Mouse (Mus musculus): ENCODE measurements around the gene Myo1e. TPM values are rescaled to one million over a fixed set of nuclear protein-coding genes. Genes with fewer than 3 reads are reported as not detected.

The Myo1e gene
- polyA plus RNA-seq, 1 experiment from 2014 or later = 16.2 TPM

DNA sequence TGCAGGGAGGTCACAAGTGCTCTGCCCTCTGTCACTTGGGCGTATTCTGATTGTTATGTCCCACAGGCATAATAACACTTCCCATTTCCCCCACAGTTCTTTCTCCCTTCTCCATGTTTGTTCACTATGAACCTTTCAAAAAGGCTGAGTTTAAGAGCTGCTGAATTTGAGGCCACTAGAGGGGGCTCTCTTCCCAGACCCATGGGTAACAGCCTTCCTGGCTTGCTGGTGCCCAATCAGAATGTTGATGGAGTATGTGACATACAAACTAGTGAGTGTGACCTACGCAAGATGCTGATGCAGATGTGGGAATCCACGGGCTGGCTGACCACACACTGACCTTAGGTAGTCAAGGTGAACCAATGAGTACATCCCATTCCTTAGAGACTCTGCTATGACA is 201.6 kb downstream of the Myo1e start:
- Histone ChIP-seq H3K36me3 (ENCODE audit: control insufficient read depth, insufficient read depth) (peaks cover 61% of the 10 kb centered on the region), H3K4me2 (replicated peaks; ENCODE audit: low read depth) (no peak overlapping the region), H3K4me1 (replicated peaks; ENCODE audit: control insufficient read depth, insufficient read depth, low read length) (no peaks in the 10 kb centered on the region), H3K27ac (ENCODE audit: low read depth, low read length) (no peak overlapping the region), H3K9ac (ENCODE audit: low read depth, low read length) (no peak overlapping the region), H3K4me3 (ENCODE audit: low read depth, low read length) (no peak overlapping the region), H3K27me3 (replicated peaks; ENCODE audit: control insufficient read depth, insufficient read depth, low read length) (no peaks in the 10 kb centered on the region), H3K9me3 (ENCODE audit: control insufficient read depth) (no peaks in the 10 kb centered on the region)
- WGBS = 91% methylated on average over 3 of the region's 3 CpGs
- peak; percentile 68 for TF ChIP-seq CTCF (IDR thresholded peaks at IDR 0.05; ENCODE audit: low read depth)
- ATAC-seq = no peak

DNA sequence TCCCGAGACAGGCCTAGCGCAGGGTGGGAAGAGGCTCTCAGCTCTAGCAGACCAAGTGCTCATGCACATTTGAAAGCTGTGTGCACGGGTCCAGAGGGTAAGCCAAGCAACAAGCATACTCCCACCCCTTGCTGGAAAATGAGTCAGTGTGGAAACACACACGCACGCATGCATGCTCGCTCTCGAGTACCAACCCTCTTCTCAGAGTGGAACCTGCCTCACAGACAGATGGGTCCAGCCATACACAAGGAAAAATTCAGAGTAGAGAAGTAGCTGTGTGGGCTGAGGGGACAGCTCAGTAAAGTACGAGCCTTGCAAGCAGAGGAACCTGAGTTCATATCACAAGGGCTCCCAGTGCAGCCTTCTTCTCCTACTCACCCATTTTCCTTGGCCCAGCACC is 202.6 kb downstream of the Myo1e start:
- H3K9ac ChIP-seq (ENCODE audit: low read depth, low read length) = no peak overlapping the region
- no peak for ATAC-seq
- no peak overlapping the region for H3K4me3 ChIP-seq (ENCODE audit: low read depth, low read length)
- no peaks in the 10 kb centered on the region for H3K27me3 ChIP-seq (replicated peaks; ENCODE audit: control insufficient read depth, insufficient read depth, low read length)
- peaks cover 68% of the 10 kb centered on the region for H3K36me3 ChIP-seq (ENCODE audit: control insufficient read depth, insufficient read depth)
- WGBS = 95% methylated on average over 8 of the region's 8 CpGs
- H3K4me1 ChIP-seq (replicated peaks; ENCODE audit: control insufficient read depth, insufficient read depth, low read length) = no peaks in the 10 kb centered on the region
- TF ChIP-seq CTCF (IDR thresholded peaks at IDR 0.05; ENCODE audit: low read depth) = no peak
- no peak overlapping the region for H3K4me2 ChIP-seq (replicated peaks; ENCODE audit: low read depth)
- H3K27ac ChIP-seq (ENCODE audit: low read depth, low read length) = no peak overlapping the region
- H3K9me3 ChIP-seq (ENCODE audit: control insufficient read depth) = no peaks in the 10 kb centered on the region

DNA sequence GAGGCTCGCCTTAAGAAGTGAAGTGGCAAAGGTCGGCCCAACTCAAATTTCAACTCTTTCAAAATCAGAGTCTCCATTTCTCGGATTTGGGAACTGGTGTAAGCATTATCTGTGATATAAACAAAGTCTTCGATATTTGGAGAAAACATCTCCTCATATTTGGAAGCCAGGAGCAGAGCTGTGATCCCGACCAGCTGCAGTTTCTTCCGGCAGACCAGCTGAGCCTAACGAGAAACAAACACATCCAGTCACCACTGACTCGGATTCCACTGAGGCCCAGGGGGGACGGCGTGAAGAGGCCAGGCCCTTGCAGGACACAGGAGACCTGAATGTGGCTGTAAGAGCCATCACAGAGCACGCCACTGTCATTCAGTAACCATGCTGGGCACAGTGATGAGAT is 203.5 kb downstream of the Myo1e start:
- no peak overlapping the region for H3K4me3 ChIP-seq (ENCODE audit: low read depth, low read length)
- 68% methylated on average over 11 of the region's 11 CpGs for WGBS
- no peaks in the 10 kb centered on the region for H3K27me3 ChIP-seq (replicated peaks; ENCODE audit: control insufficient read depth, insufficient read depth, low read length)
- H3K36me3 ChIP-seq (ENCODE audit: control insufficient read depth, insufficient read depth) = peaks cover 74% of the 10 kb centered on the region
- ATAC-seq = no peak
- no peaks in the 10 kb centered on the region for H3K4me1 ChIP-seq (replicated peaks; ENCODE audit: control insufficient read depth, insufficient read depth, low read length)
- no peak overlapping the region for H3K27ac ChIP-seq (ENCODE audit: low read depth, low read length)
- no peaks in the 10 kb centered on the region for H3K9me3 ChIP-seq (ENCODE audit: control insufficient read depth)
- H3K9ac ChIP-seq (ENCODE audit: low read depth, low read length) = no peak overlapping the region
- H3K4me2 ChIP-seq (replicated peaks; ENCODE audit: low read depth) = no peak overlapping the region
- no peak for TF ChIP-seq CTCF (IDR thresholded peaks at IDR 0.05; ENCODE audit: low read depth)

DNA sequence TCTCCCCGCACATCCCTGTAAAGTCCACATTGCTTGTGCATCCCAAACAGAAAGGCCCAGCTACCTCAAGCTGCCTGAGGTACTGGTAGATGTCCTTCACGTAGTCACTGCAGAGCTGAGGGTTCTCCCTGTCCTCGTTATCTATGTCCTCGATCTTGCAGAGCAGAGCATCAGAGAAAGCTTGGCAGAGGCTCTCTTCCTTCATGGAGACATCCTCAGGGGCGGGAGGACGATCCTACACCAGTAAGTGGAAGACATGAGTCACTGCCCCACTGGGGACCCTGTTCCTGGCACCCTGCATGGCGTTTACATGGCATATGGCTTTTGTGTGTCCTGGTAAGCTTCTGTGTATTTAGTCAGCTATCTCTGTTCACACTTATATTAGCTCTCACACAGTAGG is 205.9 kb downstream of the Myo1e start:
- WGBS = 90% methylated on average over 7 of the region's 7 CpGs
- H3K4me3 ChIP-seq (ENCODE audit: low read depth, low read length) = no peak overlapping the region
- no peak overlapping the region for H3K27ac ChIP-seq (ENCODE audit: low read depth, low read length)
- no peak overlapping the region for H3K9ac ChIP-seq (ENCODE audit: low read depth, low read length)
- no peaks in the 10 kb centered on the region for H3K4me1 ChIP-seq (replicated peaks; ENCODE audit: control insufficient read depth, insufficient read depth, low read length)
- ATAC-seq = no peak
- no peak overlapping the region for H3K4me2 ChIP-seq (replicated peaks; ENCODE audit: low read depth)
- TF ChIP-seq CTCF (IDR thresholded peaks at IDR 0.05; ENCODE audit: low read depth) = no peak
- no peaks in the 10 kb centered on the region for H3K9me3 ChIP-seq (ENCODE audit: control insufficient read depth)
- H3K27me3 ChIP-seq (replicated peaks; ENCODE audit: control insufficient read depth, insufficient read depth, low read length) = no peaks in the 10 kb centered on the region
- peaks cover 76% of the 10 kb centered on the region for H3K36me3 ChIP-seq (ENCODE audit: control insufficient read depth, insufficient read depth)

DNA sequence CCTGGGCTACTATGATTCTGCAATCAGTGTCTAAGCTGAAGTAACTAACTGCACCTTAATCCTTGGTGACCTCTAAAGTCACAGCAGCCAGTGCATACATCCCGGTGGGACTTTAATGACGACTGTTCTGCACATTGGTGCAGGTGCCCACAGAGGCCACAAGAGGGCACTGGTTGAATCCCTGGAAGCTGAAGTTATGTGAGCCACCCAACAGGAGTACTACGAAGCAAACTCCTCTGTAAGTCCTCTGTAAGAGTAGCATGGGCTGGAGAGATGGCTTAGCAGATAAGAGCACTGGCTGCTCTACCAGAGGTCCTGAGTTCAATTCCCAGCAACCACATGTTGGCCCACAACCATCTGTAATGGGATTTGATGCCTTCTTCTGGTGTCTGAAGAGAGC is 209.3 kb downstream of the Myo1e start:
- Histone ChIP-seq H3K9ac (ENCODE audit: low read depth, low read length) (no peak overlapping the region), H3K36me3 (ENCODE audit: control insufficient read depth, insufficient read depth) (peaks cover 54% of the 10 kb centered on the region), H3K4me1 (replicated peaks; ENCODE audit: control insufficient read depth, insufficient read depth, low read length) (no peaks in the 10 kb centered on the region), H3K9me3 (ENCODE audit: control insufficient read depth) (no peaks in the 10 kb centered on the region), H3K4me3 (ENCODE audit: low read depth, low read length) (no peak overlapping the region), H3K4me2 (replicated peaks; ENCODE audit: low read depth) (no peak overlapping the region), H3K27ac (ENCODE audit: low read depth, low read length) (no peak overlapping the region), H3K27me3 (replicated peaks; ENCODE audit: control insufficient read depth, insufficient read depth, low read length) (no peaks in the 10 kb centered on the region)
- WGBS = 77% methylated on average over 3 of the region's 3 CpGs
- TF ChIP-seq CTCF (IDR thresholded peaks at IDR 0.05; ENCODE audit: low read depth) = peak; percentile 67
- no peak for ATAC-seq

DNA sequence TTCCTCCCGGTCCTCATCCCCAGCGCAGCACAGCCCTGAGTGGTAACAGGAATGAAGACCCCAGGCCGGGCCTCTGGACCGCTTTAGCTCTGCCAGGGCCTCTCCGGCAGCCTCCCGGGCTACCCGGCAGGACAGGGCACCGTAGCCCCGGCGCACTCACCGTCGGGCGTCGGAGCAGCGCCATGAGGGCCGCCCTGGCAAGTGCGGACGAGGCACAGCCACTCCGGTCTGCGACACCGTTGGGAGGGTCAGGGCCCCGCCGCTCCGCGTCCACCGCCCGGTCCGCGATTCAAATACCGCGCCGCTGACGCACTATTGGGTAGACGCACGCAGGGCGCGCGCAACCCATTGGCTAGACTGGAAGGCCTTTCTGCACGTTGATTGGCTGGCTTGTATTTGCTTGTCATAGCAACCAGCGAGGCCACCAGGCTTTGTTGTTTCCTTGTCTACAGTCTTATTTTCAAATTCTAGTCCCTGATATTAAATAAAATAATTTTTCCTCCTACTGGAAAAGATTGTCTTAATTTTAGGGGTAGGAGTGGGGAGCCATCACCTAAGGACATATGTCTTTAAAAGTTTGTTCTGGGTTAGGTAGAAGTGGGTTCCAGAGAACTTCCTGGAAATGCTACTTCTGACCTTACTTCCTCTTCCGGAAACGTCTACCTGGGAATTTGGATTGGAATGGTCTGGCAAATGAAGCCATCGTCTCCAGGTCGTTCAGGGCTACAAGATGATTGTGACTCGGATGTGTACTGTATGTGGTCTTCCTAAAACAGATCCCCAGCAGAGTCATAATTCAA is 214.3 kb downstream of the Myo1e start, which contains the start of gene Ccnb2:
TSS of gene Ccnb2 (minus strand) at position 291 of the 800 bp plus-strand sequence.
- peak within 1 kb of the TSS; percentile 98 for H3K4me2 ChIP-seq (replicated peaks; ENCODE audit: low read depth)
- no peaks in the 10 kb centered on the region for H3K4me1 ChIP-seq (replicated peaks; ENCODE audit: control insufficient read depth, insufficient read depth, low read length)

More for the DNA sequence above, 214.3 kb downstream of the Myo1e start, which contains the start of gene Ccnb2:
- peak within 1 kb of the TSS; percentile 67 for H3K4me3 ChIP-seq (ENCODE audit: low read depth, low read length)
- no peak within 1 kb of the TSS for H3K27ac ChIP-seq (ENCODE audit: low read depth, low read length)
- peak within 1 kb of the TSS; percentile 61 for H3K9ac ChIP-seq (ENCODE audit: low read depth, low read length)
- no peaks in the 10 kb centered on the region for H3K27me3 ChIP-seq (replicated peaks; ENCODE audit: control insufficient read depth, insufficient read depth, low read length)
- WGBS = 2% methylated on average over 45 of the region's 45 CpGs
- H3K9me3 ChIP-seq (ENCODE audit: control insufficient read depth) = no peaks in the 10 kb centered on the region
- H3K36me3 ChIP-seq (ENCODE audit: control insufficient read depth, insufficient read depth) = peaks cover 23% of the 10 kb centered on the region; the same call in 1 of the 2 replicates
- TF ChIP-seq CTCF (IDR thresholded peaks at IDR 0.05; ENCODE audit: low read depth) = no peak
- peak; percentile 96 for ATAC-seq
